Mouse (Mus musculus) limb, embryonic 15.5 days (tissue): ENCODE data around the gene Gckr. TPM values are rescaled to one million over a fixed set of nuclear protein-coding genes. Genes with fewer than 3 reads are reported as not detected.
A peak's percentile ranks its signal among the peaks of the same experiment; 100 is the strongest.

Experiments
- ATAC-seq: fragments of 200-750 bp; cut with Nextera tagmentation; 2 replicates; pipeline ENCODE4 v1.8.0; 2017; ENCODE audit warnings: low read depth, moderate TSS enrichment; ENCODE audit not compliant: insufficient number of reproducible peaks, low FRiP score, low TSS enrichment
- H3K27ac ChIP-seq: fragments of 300-500 bp; sonication (generic); 2 replicates; pipeline ENCODE4 v1.5.1; 2015; ENCODE audit warnings: moderate library complexity, mild to moderate bottlenecking, inconsistent platforms
- H3K27me3 ChIP-seq: fragments of 300-500 bp; sonication (generic); 2 replicates; pipeline ENCODE4 v1.6.1; 2015; ENCODE audit warnings: inconsistent platforms
- H3K36me3 ChIP-seq: fragments of 300-500 bp; sonication (generic); 2 replicates; pipeline ENCODE4 v1.6.1; 2015; ENCODE audit warnings: inconsistent platforms
- H3K4me1 ChIP-seq: fragments of 300-500 bp; sonication (generic); 2 replicates; pipeline ENCODE4 v1.6.1; 2015; ENCODE audit warnings: inconsistent platforms
- H3K4me2 ChIP-seq: fragments of 300-500 bp; sonication (generic); 2 replicates; pipeline ENCODE4 v1.6.1; 2015; ENCODE audit warnings: mild to moderate bottlenecking, inconsistent platforms
- H3K4me3 ChIP-seq: fragments of 300-500 bp; sonication (generic); 2 replicates; pipeline ENCODE4 v1.5.1; 2015; ENCODE audit warnings: mild to moderate bottlenecking, inconsistent platforms
- H3K9ac ChIP-seq: fragments of 300-500 bp; sonication (generic); 2 replicates; pipeline ENCODE4 v1.6.1; 2015; ENCODE audit warnings: inconsistent platforms
- H3K9me3 ChIP-seq: fragments of 300-500 bp; sonication (generic); 2 replicates; pipeline ENCODE4 v1.6.1; 2016; ENCODE audit warnings: inconsistent platforms
- WGBS: fragments of 180-500 bp; shearing (Covaris S2); methylation state at CpG from one replicate; pipeline ENCODE4 v1.1.7; 2015; 5-methylcytosine and 5-hydroxymethylcytosine counted together
- polyA plus RNA-seq: library from polyadenylated mRNA; unstranded; fragments of >200 nt; fragmentation: Nextera tagmentation; extraction: Ambion mirVana; gene quantifications from 2 replicates; pipeline ENCODE4 v1.2.1, GENCODE M21; 2015

Gckr gene
- polyA plus RNA-seq = 0.11 TPM in 1 of 2 replicates, not detected in the other

DNA sequence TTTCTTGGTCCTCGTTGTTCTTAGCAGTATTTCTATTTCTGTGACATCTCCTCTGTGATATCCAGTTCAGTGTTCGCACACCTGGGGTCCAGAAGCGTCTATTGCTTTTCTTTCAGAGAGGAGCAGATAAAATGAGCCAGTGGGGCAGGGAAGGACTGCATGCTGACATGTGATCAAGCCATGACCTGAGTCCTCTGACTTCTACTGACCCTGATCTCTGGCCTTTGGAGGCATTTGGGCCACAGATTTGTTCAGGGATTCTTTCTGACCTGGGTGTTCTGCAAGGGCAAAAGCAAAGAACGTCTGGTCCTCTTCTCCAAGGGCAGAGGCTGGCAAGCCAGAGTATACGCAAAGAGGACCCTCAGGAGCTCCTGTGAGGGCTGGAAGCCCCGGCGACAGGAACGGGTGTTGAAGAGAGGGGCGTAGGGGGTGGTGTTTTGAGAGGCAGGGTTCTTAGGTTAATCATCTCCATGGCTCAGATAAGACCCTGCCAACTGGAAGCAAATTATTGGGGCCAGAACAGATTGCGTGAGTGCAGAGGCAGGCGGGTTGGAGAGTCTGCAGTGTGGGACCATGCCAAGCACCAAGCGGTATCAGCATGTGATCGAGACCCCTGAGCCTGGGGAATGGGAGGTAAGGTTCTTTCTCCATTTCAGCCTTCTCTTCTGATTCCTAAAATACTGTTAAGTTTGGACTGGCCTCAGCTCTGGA lies at the start of gene Gckr:
Gene Gckr (plus strand): TSS at position 397 of the 711 bp plus-strand sequence.
- Histone ChIP-seq H3K27ac (no peak within 1 kb of the TSS), H3K9ac (no peak within 1 kb of the TSS), H3K36me3 (peaks cover 16% of the 10 kb centered on the region), H3K27me3 (no peaks in the 10 kb centered on the region; the same call in 1 of the 2 replicates), H3K4me2 (no peak within 1 kb of the TSS), H3K9me3 (no peaks in the 10 kb centered on the region), H3K4me1 (peaks cover 20% of the 10 kb centered on the region), H3K4me3 (no peak within 1 kb of the TSS)
- no peak for ATAC-seq
- WGBS = 74% methylated on average over 13 of the region's 13 CpGs

DNA sequence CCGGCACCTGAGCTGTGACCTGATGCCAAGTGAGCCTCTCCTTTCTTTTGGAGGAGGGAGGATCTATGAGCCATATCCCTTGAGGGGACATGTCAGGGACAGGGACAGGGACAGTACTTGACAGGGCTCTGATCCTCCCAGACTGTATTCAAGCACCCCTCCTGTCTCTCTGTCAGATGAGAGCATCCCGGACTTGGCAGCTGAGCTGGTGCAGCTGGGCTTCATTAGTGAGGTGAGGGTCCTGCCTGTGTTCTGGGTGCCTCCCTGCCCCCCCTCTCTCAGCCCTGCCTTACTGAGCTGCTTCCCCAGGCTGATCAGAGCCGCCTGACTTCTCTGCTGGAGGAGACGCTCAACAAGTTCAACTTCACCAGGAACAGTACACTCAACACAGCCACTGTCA lies 46.5 kb upstream of the Gckr start:
- Histone ChIP-seq H3K4me2 (0 out of 2 replicates have a peak overlapping the region, but pooled peaks have one; percentile 43), H3K4me1 (peaks cover 43% of the 10 kb centered on the region), H3K4me3 (no peak overlapping the region), H3K27ac (peak overlapping the region; percentile 44; the same call in 1 of the 2 replicates), H3K36me3 (peaks cover 80% of the 10 kb centered on the region), H3K9ac (no peak overlapping the region), H3K27me3 (no peaks in the 10 kb centered on the region), H3K9me3 (no peaks in the 10 kb centered on the region)
- ATAC-seq = no peak
- WGBS = 32% methylated on average over 4 of the region's 4 CpGs

DNA sequence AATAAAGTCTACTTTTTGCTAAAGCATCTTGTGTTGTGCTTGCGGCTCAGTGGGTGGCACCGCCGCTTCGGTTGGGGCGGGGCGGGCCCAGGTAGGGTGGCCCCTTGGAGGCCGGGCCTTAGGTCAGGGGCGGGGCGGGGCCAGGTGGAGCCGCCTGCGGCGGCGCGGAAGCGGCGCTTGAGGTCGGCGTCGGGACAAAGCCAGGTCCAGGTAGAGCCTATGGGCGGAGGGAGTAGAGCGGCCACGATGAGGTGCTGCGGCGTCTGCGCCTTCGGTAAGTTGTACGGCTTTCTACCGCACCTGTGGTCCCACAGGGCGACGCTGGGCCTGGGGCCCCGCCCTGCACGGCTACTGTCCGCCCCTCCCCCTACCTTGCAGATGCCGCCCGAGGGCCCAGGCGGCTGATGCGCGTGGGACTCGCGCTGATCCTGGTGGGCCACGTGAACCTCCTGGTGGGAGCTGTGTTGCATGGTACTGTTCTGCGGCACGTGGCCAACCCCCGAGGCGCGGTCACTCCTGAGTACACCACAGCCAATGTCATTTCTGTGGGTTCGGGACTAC lies 45.6 kb upstream of the Gckr start, which contains the start of gene Krtcap3:
Gene Krtcap3 (plus strand): TSS at position 151 of the 561 bp plus-strand sequence.
- ATAC-seq = 0 out of 2 replicates have a peak, but pooled peaks have one; percentile 21
- Histone ChIP-seq H3K4me2 (peak within 1 kb of the TSS; percentile 43), H3K27me3 (no peaks in the 10 kb centered on the region), H3K27ac (peak within 1 kb of the TSS; percentile 67), H3K4me1 (peaks cover 43% of the 10 kb centered on the region), H3K36me3 (peaks cover 76% of the 10 kb centered on the region), H3K4me3 (peak within 1 kb of the TSS; percentile 35), H3K9ac (0 out of 2 replicates have a peak within 1 kb of the TSS, but pooled peaks have one; percentile 15), H3K9me3 (no peaks in the 10 kb centered on the region)
- 14% methylated on average over 47 of the region's 47 CpGs for WGBS

DNA sequence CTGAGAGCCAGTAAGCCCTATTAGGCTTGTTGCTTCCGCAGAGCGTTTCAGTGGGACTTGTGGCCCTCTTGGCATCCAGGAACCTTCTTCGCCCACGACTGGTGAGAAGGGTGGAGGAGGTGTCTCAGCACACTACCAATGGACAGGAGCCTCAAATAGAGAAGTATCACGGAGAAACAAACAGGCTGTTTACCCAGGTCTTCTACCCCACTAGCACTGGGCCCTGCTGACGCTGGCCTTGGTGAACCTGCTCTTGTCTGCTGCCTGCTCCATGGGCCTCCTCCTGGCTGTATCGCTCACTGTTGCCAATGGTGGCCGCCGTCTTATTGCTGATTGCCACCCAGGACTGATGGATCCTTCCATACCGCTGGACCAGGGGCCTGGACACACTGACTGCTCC lies 45.1 kb upstream of the Gckr start:
- Histone ChIP-seq H3K9ac (no peak overlapping the region), H3K27ac (no peak overlapping the region), H3K27me3 (no peaks in the 10 kb centered on the region), H3K36me3 (peaks cover 74% of the 10 kb centered on the region), H3K9me3 (no peaks in the 10 kb centered on the region), H3K4me3 (peak overlapping the region; percentile 35), H3K4me2 (peak overlapping the region; percentile 43), H3K4me1 (peaks cover 43% of the 10 kb centered on the region)
- WGBS = 52% methylated on average over 10 of the region's 10 CpGs
- ATAC-seq = no peak

DNA sequence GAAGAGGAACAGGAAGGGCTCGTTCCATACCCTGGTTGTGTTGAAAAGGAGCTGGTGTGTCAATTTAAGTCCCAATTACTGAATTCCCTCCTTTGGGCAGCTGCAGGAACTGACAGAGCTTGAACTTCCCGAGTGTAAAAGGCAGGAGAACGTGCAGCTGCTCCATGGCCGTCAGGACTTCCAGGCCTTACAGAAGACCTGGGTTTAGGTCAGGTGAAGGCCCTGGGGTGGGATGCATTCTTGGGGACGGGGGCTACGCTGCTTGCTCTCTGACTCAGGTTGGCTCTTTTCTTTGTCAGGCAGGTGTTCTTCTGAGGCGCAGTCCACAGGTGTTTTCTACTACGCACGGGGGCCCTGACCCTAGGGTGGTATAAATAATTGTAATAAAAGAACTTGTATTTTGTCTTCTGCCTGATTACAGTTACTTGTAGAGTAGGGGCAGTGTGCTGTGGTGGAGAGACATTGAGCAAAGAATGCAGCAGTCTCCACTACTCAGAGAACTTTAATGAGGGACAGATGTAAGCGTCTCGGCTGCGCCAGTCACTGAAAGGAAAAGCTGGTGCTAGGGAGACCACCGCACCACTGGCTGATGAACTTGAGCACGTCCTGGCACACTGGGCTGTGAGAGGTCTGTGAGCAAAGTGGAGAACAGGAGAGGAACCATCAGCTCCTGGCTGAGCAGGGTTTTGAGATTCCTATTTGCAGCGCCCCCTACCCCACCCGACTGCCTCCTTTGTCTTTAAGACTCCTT lies 44.3 kb upstream of the Gckr start:
- peaks cover 43% of the 10 kb centered on the region for H3K4me1 ChIP-seq
- H3K4me3 ChIP-seq = no peak overlapping the region
- peak; percentile 26; the same call in 1 of the 2 replicates for ATAC-seq
- H3K4me2 ChIP-seq = no peak overlapping the region
- H3K9ac ChIP-seq = no peak overlapping the region
- peak overlapping the region; percentile 67; the same call in 1 of the 2 replicates for H3K27ac ChIP-seq
- WGBS = 46% methylated on average over 16 of the region's 16 CpGs
- peaks cover 73% of the 10 kb centered on the region for H3K36me3 ChIP-seq
- H3K27me3 ChIP-seq = no peaks in the 10 kb centered on the region
- no peaks in the 10 kb centered on the region for H3K9me3 ChIP-seq

DNA sequence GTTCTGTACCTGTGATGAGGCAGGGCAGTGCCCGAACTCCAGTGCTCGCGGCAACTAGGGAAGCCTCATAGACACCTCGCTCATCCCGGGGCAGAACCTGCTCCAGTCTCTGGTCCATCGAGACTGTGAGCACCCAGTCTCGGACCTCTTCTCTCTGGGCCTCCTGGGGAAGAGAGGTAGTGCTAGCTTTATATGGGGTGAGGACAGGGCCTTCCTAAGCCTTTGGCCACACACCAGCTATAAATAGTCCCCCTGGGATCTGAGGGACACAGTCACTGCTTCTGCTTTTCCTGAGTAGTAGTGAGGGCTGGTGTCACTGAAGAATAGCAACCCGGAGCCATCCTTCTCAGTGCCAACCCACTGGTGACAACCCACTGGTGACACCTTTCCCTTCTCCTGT lies 43.4 kb upstream of the Gckr start:
- Histone ChIP-seq H3K4me1 (peaks cover 43% of the 10 kb centered on the region), H3K4me3 (no peak overlapping the region), H3K36me3 (peaks cover 67% of the 10 kb centered on the region), H3K27ac (peak overlapping the region; percentile 59), H3K9me3 (no peaks in the 10 kb centered on the region), H3K9ac (no peak overlapping the region), H3K4me2 (no peak overlapping the region), H3K27me3 (no peaks in the 10 kb centered on the region)
- WGBS = 90% methylated on average over 8 of the region's 8 CpGs
- no peak for ATAC-seq

DNA sequence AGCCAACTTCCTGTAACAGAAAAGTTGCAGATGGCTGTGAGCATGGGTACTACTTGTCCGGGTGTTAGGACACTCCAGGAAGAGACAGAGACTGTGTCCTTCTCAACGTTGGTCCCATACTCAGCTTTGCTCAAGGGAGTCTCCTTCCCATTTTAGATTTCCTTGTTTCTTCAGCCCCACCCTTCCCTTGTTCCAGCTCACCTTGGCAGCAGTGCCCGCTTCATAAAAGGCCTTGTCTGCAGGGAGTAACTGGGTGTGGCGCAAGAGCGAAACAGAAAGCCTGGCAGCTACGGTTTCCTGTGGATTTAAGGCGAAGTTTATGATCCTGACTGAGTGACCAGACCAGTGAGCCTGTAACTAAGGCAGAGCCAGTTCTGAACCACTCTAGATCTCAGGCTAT lies 42.8 kb upstream of the Gckr start:
- no peak overlapping the region for H3K4me2 ChIP-seq
- peak overlapping the region; percentile 48 for H3K27ac ChIP-seq
- H3K36me3 ChIP-seq = peaks cover 67% of the 10 kb centered on the region
- 63% methylated on average over 7 of the region's 7 CpGs for whole genome bisulfite sequencing
- H3K27me3 ChIP-seq = no peaks in the 10 kb centered on the region
- no peak overlapping the region for H3K4me3 ChIP-seq
- H3K9me3 ChIP-seq = no peaks in the 10 kb centered on the region
- H3K4me1 ChIP-seq = peaks cover 43% of the 10 kb centered on the region
- H3K9ac ChIP-seq = no peak overlapping the region
- ATAC-seq = no peak

DNA sequence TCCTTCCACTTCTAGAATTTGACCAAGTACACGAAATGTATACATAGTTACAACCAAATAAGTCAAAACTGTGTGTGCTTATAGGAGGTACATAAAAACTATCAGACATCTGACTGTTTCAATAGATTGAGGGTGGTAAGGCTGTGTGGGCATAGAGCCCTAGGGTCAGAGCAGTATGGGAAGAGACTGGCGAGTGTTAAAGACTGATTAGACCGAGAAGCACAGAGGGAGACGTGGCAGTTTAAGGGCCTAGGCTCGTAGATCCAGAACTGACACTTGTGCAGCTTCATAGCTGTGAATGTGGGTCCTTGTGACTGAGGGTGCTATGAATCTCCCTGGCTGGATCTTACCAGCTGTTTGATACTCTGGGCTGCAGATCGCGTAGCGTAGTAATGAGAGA lies 42.3 kb upstream of the Gckr start:
- Histone ChIP-seq H3K27ac (peak overlapping the region; percentile 48), H3K27me3 (no peaks in the 10 kb centered on the region), H3K4me1 (peaks cover 43% of the 10 kb centered on the region), H3K4me2 (no peak overlapping the region), H3K4me3 (no peak overlapping the region), H3K36me3 (peaks cover 67% of the 10 kb centered on the region), H3K9me3 (no peaks in the 10 kb centered on the region), H3K9ac (no peak overlapping the region)
- no peak for ATAC-seq
- 83% methylated on average over 8 of the region's 8 CpGs for WGBS

DNA sequence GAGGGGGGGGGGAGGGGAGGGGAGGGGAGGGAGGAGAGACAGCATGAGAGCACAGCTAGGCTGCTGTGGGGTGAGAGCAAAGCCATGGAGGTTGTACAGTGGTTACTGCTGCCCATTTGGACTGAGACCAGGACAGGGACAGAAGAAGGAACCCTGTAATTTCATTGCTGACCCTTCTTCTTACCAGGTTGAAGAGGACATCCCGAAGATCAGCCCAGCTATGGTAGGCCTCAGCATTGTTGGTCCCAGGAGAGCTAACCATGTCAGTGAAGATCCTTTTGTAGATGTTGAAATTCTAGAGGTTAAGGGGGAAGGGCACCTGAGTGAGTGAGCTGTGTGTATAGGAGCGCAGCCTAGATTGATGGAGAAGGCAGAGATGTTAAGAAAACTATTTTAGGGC lies 41.9 kb upstream of the Gckr start:
- peaks cover 42% of the 10 kb centered on the region for H3K4me1 ChIP-seq
- H3K9me3 ChIP-seq = no peaks in the 10 kb centered on the region
- no peak overlapping the region for H3K4me3 ChIP-seq
- no peak overlapping the region for H3K4me2 ChIP-seq
- H3K27me3 ChIP-seq = no peaks in the 10 kb centered on the region
- peaks cover 67% of the 10 kb centered on the region for H3K36me3 ChIP-seq
- H3K9ac ChIP-seq = no peak overlapping the region
- WGBS = 86% methylated on average over 2 of the region's 2 CpGs
- H3K27ac ChIP-seq = no peak overlapping the region
- ATAC-seq = no peak

DNA sequence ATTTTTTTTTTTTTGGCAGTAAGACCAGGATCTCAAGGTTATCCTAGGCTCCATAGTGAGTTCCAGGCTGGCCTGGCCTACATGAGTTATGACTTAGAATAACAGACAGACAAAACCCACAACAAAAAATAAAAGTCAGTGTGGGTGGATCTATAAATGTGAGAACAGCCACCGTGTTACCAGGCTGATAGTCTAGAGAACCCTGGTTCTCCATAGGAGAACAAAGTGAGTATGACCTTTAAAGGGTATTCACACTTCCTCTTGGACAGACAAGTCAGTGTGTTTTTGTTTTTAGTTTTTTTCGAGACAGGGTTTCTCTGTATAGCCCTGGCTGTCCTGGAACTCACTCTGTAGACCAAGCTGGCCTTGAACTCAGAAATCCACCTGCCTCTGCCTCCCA lies 41.3 kb upstream of the Gckr start:
- Histone ChIP-seq H3K4me1 (peaks cover 36% of the 10 kb centered on the region), H3K36me3 (peaks cover 67% of the 10 kb centered on the region), H3K27ac (no peak overlapping the region), H3K4me2 (no peak overlapping the region), H3K9ac (no peak overlapping the region), H3K9me3 (no peaks in the 10 kb centered on the region), H3K27me3 (no peaks in the 10 kb centered on the region), H3K4me3 (no peak overlapping the region)
- no peak for ATAC-seq
- WGBS = 81% methylated on average over 2 of the region's 2 CpGs

DNA sequence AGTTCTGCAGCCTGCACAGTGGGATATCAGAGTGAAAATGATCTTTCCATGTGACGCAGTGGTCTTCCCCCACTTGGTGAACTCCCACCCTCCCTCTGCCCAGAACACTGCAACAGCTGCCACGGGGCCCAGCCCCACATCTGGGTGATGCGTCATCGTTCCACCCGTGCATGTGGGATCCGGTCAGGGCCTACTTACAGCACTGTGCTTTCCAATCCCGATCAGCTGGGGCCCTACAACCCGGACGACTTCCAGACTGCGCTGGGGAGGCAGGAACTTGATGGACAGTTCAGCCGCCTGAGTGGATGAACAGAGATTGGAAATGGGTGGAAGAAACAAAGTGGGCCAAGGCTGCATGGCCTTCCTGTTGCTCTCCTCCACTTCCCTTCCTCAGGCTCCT lies 39.6 kb upstream of the Gckr start:
- Histone ChIP-seq H3K27me3 (no peaks in the 10 kb centered on the region), H3K4me2 (no peak overlapping the region), H3K9ac (no peak overlapping the region), H3K27ac (no peak overlapping the region), H3K9me3 (no peaks in the 10 kb centered on the region), H3K4me3 (no peak overlapping the region), H3K36me3 (peaks cover 73% of the 10 kb centered on the region), H3K4me1 (peaks cover 20% of the 10 kb centered on the region)
- no peak for ATAC-seq
- WGBS = 79% methylated on average over 11 of the region's 11 CpGs

DNA sequence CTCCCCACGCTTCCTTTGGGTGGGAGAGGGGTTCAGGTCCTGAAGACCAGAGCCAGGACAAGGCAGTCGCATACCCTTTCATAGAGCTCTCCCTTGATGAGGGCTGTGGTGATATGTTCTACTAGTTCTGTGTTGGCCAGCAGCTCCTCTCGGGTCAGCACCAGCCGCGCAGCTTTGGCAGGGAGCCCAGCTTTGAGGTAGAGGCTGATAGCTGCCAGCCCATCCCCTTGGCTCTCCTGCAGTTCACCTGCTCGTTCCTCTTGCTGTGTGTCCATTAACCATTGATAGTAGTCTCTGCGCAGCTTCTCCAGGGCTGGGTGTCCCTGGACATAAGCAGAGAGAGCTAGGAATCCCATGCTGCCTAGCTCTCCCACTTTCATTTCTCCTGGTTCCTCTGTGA lies 31.1 kb upstream of the Gckr start:
- Histone ChIP-seq H3K4me1 (no peaks in the 10 kb centered on the region), H3K4me2 (no peak overlapping the region), H3K27ac (no peak overlapping the region), H3K9me3 (no peaks in the 10 kb centered on the region), H3K4me3 (no peak overlapping the region), H3K36me3 (peaks cover 94% of the 10 kb centered on the region), H3K27me3 (no peaks in the 10 kb centered on the region), H3K9ac (no peak overlapping the region)
- no peak for ATAC-seq
- WGBS = 89% methylated on average over 7 of the region's 7 CpGs
